Mouse (Mus musculus) spleen, embryonic (tissue): ENCODE data around the gene Hcrtr2.

Source experiments
- CTCF ChIA-PET: fragments of 350-600 bp; sonication (Branson Sonifier 250); formaldehyde crosslinking; loops from one replicate; lab custom pipeline; 2022; lab: Charles Lee

The Hcrtr2 gene

DNA sequence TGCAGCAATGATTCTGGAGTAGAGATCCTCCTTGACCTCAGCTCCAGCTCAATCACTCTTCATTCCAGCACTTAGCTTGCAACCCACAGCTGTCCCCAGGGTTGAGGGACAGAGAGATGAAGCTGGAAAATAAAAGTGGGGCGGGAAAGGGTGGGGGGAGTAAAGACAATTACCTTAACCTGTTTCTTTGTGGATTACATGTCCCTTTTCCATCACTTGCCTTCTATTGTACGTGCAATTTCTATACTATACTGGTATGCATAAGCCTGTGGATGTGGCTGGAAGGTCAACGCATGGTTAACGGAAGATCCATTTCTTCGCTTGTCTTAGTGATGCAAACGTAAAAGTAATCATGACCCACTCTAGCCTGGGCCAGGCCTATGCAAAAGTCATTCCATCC lies at the start of gene Hcrtr2:
Gene Hcrtr2 (minus strand): TSS at position 101 of the 400 bp plus-strand sequence.
- CTCF ChIA-PET = interaction anchor here (0.6 kb wide), 1 partner anchor 17 kb away, joined by 3 read pairs; no protein-coding TSS in a partner anchor

DNA sequence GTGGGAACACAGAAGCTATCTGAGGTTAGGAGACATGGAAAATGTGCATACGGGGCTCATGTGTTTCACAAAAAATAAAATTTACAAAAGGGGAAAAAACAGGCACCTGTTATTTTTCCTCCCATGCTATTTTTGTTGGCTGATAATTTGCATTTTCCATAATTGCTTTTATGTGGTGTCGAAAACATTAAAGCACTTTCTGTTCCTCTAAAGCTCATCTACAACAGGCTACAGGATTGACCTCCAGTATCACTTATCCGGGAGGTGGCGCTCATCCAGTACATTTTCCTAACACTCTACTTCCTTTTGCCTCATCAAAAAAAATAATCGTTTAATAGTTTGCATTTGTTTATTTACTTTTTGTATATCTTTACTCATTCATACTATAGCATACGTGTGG lies 41.2 kb upstream of the Hcrtr2 start:
- CTCF ChIA-PET = no interaction called here

DNA sequence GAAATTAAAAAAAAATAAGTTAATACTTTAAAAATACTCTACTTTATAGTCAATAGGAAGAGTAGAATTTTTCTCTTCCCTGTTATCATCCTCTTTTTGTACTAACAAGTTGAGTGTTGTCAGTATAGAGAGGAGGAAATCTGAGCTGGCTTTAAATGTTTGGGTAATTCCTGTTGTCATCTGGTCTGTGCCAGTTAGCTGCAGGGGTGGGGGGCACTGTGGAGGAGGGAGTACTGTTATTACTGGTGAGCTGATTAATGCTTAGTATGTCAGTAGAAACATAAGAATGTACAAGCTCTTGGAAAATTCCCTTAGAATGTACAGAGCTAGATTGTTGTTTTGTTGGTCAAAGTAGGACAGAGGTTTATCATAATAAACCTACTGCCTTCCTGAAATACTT lies 36.7 kb upstream of the Hcrtr2 start:
- CTCF ChIA-PET = no interaction called here

DNA sequence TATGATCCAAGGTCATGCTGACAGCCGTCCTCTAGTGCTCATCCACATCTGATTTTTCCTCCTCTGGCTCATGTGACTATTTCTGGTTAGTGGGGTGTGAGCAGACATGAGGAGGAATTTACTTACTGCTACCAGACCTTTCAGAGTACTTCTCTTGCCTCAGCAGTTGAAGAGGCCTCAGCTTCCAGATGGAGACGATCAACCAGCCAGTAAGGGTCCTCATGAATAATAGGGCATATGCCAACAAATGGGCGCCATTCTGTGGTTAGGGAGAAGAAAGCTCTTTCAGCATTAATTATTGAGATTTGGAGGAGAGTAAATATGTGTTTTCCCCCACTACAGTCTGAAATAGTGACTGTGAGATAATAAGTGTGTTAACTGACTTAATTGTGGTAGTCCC lies 28.7 kb upstream of the Hcrtr2 start:
- CTCF ChIA-PET = interaction anchor here (0.9 kb wide), 1 partner anchor 10 kb away, joined by 3 read pairs; no protein-coding TSS in a partner anchor

- CTCF ChIA-PET = no interaction called here
These were observed 23.6 kb upstream of the Hcrtr2 start for GRCm38 (mm10) chr9:76347298-76347697.

GRCm38 (mm10) chr9:76331081-76331480 lies 7.4 kb upstream of the Hcrtr2 start:
- CTCF ChIA-PET = no interaction called here

- CTCF ChIA-PET = interaction anchor here (0.6 kb wide), 1 partner anchor 18 kb away, joined by 3 read pairs; no protein-coding TSS in a partner anchor
These were observed 412 bp downstream of the Hcrtr2 start for GRCm38 (mm10) chr9:76323186-76323701.

DNA sequence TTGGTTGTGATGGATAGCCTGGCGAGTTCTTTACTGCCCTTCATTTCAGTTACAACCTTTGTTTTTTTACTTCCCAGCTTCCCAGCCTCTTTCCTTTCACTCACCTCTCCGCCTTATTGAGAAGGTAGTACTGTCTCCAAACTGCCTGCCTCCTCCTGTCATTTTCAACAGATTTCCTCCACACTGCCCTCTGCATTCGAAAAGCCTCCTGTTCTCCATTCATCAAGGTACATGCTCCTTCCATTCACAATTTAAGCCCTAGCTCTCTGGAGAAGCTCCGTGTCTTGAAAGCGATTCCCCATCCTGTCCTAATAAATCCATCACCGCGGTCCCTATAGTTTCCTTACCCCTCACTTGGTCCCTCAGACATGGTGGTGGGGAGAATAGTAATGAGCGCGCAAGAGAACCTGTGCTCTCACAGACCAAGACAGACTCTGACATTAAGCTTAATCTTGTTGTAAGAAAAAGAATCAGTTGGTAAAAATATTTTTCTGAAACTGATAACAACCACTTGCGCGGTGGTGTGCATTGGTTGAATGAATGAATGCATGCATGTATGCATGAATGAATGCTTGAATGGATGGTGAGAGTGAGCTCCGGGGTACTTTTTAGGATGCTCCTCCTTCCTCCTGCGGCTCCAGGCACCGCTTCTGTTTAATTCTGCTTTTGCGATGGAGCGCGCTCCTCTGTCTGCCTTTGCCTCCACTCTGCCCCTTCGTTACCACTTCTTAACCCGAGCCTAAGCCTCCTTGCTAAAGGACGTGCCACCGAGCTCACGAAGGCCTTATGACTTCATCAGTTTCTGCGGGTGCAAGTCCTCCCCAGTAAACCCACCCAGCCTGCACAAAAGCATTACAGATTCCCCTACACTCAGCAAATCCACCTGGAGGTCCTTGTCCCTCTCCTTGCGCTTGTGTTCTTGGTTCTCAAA lies 1.3 kb downstream of the Hcrtr2 start:
- CTCF ChIA-PET = no interaction called here

DNA sequence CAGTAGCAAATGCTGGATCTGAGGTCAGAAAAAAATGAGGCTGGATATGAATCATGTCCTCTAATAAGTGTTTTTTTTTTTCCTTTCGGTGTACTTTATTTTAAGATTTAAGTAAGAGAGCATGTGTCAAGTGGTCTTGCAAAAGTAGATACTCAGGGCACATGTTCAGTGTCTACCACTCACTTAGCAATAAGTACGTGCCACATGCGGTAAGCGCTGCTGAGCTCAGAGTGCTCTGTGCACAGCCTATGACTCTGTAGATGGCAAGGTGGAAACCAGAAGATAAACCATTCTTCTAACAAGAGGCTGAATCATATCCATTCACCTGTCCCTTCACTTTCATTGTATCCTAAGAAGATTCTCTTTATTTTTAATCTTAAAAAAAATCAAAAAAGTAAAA lies 2.1 kb downstream of the Hcrtr2 start:
- CTCF ChIA-PET = no interaction called here

DNA sequence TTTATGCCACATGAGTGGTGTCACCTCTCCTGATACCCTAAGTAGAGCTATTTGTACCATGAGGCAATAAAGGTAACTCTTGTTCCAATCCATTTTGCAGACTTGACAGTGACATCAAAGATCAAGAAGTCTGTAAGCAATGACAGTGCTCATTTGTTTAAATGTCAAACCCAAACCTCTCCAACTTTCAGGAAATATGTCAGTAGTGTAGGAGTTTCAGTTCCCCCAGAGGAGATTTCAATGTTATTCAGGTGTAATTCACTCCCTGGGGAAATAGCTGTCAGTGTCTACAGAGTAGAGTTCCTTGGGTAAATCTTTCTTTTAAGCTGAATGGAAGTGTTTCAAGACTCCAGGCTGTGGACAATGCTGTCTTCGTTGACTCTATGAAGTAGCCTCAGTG lies 2.9 kb downstream of the Hcrtr2 start:
- CTCF ChIA-PET = no interaction called here

DNA sequence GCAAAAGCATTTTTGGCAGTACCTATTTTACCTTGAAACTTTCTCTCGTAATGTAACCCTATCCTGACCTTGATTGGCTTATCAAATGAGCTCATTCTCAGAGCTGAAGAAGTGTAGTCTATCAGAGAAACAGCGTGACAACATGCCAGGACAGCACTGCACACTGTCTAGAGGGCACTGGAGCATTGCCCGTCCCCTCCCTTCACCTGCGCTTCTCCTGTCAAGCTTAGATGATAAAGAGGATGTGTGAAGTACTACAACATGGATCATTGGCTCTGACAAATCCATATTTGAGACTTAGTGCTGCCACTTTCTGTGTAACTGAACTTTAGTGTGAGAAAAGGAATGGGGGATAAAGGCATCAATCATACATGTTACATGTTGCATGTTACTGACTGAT lies 5.4 kb downstream of the Hcrtr2 start:
- CTCF ChIA-PET = interaction anchor here (0.6 kb wide), 1 partner anchor 1796 kb away, joined by 4 read pairs; no protein-coding TSS in a partner anchor

DNA sequence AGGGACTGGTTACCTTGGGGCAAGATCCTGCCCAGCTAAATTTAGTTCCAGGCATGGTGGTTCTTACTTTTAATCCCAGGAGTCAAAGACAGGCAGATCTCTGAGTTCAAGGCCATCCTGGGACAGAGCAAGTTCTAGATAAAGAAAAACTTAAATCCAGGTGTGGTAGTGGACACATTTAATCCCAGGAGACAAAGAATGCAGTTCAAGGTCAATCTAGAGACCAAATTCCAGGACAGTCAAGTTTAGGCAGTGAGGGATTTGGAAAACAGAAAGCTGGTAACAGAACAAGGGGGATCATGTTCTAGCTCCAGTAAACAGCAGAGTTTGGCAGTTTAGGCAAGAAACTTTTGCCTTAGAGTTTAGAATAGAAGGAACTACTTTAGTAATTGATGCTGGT lies 8.6 kb downstream of the Hcrtr2 start:
- CTCF ChIA-PET = no interaction called here

DNA sequence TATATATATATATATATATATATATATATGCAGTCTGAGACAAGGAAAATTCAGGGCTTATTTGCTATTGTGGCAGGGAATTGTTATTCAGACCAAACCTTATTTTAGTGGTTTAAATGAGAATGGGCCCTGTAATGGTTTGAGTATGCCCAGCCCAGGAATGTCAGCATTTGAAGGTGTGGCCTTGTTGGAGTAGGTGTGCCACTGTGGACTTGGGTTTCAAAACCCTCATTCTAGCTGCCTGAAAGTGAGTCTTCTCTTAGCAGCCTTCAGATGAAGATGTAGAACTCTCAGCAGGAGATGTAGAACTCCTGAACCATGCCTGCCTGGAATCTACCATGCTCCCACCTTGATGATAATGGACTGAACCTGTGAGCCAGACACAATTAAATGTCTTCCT lies 9.7 kb downstream of the Hcrtr2 start:
- CTCF ChIA-PET = no interaction called here

DNA sequence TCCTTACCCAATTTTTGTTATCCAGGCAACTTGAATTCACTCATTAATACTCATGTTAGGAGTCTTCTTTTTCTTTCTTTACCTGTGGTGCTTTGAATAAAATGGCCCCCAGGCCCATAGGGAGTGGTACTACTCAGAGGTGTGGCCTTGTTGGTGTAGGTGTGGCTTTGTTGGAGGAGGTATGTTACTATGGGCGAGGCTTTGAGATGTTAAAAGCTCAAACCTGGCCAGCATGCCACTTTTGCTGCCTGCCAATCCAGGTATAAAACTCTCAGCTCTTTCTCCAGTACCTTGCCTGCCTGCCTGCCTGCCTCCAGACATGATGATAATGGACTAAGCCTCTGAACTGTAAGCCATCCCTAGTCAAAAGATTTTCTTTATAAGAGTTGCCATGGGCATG lies 11.4 kb downstream of the Hcrtr2 start:
- CTCF ChIA-PET = no interaction called here

DNA sequence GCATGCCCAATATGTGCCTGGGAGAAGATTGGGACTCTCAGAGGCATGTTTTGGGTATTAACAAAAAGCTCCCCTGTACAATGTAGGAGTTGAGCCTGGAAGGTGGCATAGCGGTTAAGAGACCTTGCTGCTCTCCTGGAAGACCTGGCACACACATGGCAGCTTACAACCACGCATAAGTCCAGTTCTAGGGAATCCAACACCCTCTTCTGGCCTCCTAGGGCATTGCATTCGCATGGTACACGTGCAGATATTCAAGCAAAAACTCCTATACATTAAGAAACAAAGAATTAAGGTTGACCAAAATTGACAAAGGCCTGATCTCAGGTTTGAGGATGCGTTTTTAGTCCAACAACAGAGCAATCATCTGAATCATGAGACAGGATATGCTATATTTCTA lies 32.3 kb downstream of the Hcrtr2 start:
- CTCF ChIA-PET = no interaction called here

DNA sequence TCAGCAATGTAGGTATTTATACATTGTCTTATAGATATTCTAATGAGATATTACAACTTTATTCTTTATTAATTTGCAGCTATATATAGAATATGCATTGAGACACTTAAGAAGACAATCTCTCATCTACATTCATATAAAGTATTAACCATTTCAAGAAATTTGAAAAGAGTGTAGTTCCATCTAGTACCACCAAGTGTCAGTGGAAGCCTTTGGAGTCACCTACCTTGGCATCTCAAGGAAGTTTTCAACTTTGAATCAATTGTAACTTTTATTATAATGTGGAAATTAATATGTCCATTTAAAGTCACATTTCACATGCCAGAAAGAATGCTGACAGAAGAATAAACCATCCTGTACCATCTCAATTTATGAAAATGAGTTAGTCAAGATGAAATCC lies 52.8 kb downstream of the Hcrtr2 start:
- CTCF ChIA-PET = no interaction called here

DNA sequence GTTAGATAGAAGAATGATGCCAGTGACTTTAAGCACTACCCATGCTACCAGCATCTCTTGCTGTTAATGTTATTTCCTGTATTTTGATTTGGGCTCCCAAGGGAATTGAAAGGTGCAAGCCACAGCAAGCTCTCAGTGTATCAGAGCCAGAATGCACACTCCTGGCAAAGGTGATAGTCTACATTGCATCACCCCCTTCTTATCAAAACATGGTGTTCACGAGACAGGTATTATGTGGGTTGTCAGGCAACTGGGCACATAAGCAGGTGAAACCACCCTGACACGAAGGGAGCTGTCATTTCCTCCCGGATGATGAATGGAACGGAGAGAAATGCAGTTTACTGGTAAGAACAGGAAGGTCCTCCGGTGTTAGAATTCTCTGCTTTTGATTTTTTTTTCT lies 65.9 kb downstream of the Hcrtr2 start:
- CTCF ChIA-PET = no interaction called here

DNA sequence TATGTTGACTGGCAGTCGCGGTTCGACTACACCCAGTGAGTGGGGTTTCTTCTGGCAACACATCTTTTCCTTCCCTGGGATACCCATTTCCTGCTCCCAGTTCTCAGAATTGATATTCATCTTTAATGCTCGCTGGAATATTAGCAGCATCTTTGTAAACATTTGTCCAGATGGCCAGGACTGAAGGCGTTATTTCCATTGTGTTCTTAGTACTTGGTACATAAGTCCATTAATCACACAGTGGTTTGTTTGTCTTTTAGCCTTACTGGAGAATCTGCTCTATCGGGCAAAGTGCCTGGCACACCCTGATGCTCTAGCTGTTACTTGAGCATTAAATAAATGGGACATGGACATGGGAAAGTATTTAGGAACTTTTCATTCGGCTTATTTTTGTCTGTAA lies 71.1 kb downstream of the Hcrtr2 start:
- CTCF ChIA-PET = no interaction called here

DNA sequence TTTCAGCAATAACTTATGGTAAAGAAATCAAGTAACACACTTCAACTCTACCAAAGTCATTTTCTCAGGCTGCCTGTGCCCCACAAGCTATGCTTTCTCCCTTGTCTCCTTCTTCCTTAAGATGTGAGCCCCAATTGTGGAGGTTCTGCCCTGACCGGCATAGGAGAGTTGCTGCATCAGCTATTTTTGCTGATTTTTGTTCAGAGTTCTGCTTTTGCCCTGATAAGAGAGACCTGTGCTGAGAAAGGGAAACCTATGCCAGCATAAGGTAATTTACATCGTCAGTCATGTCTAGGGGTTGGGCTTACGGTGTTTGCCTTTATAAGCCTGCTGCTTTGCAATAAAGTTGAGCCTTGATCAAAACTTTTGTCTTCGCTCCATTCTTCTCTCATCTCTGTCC lies 71.5 kb downstream of the Hcrtr2 start:
- CTCF ChIA-PET = no interaction called here

- CTCF ChIA-PET = no interaction called here
These were observed 81.3 kb downstream of the Hcrtr2 start for GRCm38 (mm10) chr9:76242322-76242721.

DNA sequence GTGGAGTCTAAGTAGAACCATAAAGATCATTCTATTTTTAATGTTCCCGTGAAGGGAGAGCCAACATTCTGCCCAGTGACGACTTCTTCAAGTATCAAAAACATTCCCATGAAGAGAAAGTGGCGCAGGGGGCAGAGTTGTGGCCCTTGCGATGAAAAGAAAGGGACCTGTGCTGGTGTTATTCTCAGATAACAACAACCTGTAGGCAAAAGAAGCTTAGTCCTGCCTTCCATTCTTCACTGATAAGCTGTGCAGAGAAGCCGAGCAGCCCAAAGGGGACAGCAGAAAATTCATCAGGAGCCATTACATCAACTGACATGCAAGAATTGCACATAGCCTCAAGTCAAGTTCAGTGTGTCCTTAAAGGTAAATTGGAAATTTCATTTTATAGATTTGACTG lies 85.7 kb downstream of the Hcrtr2 start:
- CTCF ChIA-PET = no interaction called here

- CTCF ChIA-PET = interaction anchor here (0.6 kb wide), 1 partner anchor 115 kb away, joined by 5 read pairs; no protein-coding TSS in a partner anchor
These were observed 86.4 kb downstream of the Hcrtr2 start for GRCm38 (mm10) chr9:76237243-76237642.

- CTCF ChIA-PET = no interaction called here
These were observed 87.0 kb downstream of the Hcrtr2 start for GRCm38 (mm10) chr9:76236626-76237025.
